Mouse (Mus musculus) ES-E14 (cell line): ENCODE measurements around the gene Far2.

ENCODE experiments used
- CHD2 ChIP-seq: IDR thresholded peaks from 2 replicates; pipeline ENCODE4 v1.6.1; 2014; ENCODE audit warnings: mild to moderate bottlenecking, low read depth, low read length, inconsistent platforms
- HCFC1 ChIP-seq: IDR thresholded peaks from 2 replicates; pipeline ENCODE4 v1.6.1; 2012; ENCODE audit warnings: low read length, inconsistent platforms, borderline replicate concordance; ENCODE audit not compliant: insufficient read depth
- ZNF384 ChIP-seq: IDR thresholded peaks from 2 replicates; pipeline ENCODE4 v1.6.1; 2012; ENCODE audit warnings: low read depth, low read length, inconsistent platforms

- no peak for TF ChIP-seq HCFC1
- no peak for TF ChIP-seq ZNF384
- no peak for TF ChIP-seq CHD2
Measured at GRCm38 (mm10) chr6:148172904-148173303, 125.8 kb downstream of the Far2 start.
